24 mouse cellular contexts compared by ENCODE assay signal in the genomic region with DNA sequence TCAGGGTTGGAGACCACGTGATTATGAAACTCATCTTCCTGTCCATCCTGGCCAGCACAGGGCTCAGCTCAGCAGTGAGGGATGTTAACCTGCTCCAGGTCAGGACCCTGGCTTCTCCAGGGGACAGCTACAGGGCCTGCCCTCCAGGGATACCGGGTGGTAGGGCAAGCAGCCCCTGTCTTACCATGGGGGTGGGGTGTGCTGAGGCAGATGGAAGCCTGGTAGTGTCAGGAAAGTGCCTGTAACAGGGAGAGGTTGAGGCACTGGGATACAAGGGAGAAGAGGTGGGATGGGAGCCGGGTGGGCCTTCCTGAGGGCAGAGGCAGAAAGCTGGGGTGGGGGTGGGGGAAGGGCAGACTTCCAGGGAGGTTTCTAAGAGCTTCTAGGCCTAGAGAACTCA. TPM values are rescaled to one million over a fixed set of nuclear protein-coding genes. Genes with fewer than 3 reads are reported as not detected.
"Had no signal": no experiment of that assay in that cellular context is flagged by ENCODE, and none has a peak within 500 bp of the region (broad histone marks: within the 10 kb centered on the region; RNA-seq: fewer than 3 reads in every experiment).

No protein-coding gene starts in this region.

- H3K4me3 ChIP-seq: heart, adult 2 months; heart, embryonic 13.5 days; heart, embryonic 15.5 days; intestine, embryonic 15.5 days; layer of hippocampus, adult 2 months; left cerebral cortex, adult 2 months; limb, embryonic 10.5 days; limb, embryonic 12.5 days; liver, embryonic 13.5 days; liver, embryonic 15.5 days had no signal

- H3K27me3 ChIP-seq: heart, embryonic 13.5 days; heart, embryonic 15.5 days; intestine, embryonic 15.5 days; limb, embryonic 12.5 days; liver, embryonic 13.5 days; liver, embryonic 15.5 days had no signal

- H3K9me3 ChIP-seq: heart, embryonic 13.5 days; heart, embryonic 15.5 days; intestine, embryonic 15.5 days; limb, embryonic 10.5 days; limb, embryonic 12.5 days; liver, embryonic 13.5 days; liver, embryonic 15.5 days had no signal

- H3K4me1 ChIP-seq: heart, embryonic 13.5 days; heart, embryonic 15.5 days; limb, embryonic 12.5 days; liver, embryonic 13.5 days; liver, embryonic 15.5 days had no signal

- ATAC-seq: hindbrain, embryonic 16.5 days; inflammation-experienced regulatory T-cells, adult 6 months; intestine, embryonic 15.5 days; intestine, postnatal 0 days; liver, postnatal 0 days had no signal

- DNase-seq: gastrocnemius, postnatal 14 days; heart, postnatal 4 days; kidney, adult 18-20 months; kidney, adult 8-10 months; kidney, postnatal 10 days; kidney, postnatal 4 days; liver; liver, embryonic 13.5 days; liver, postnatal 0 days had no signal

- H3K36me3 ChIP-seq: heart, embryonic 13.5 days; heart, embryonic 15.5 days; intestine, embryonic 15.5 days; limb, embryonic 10.5 days; limb, embryonic 12.5 days; liver, embryonic 13.5 days; liver, embryonic 15.5 days had no signal

- H3K4me2 ChIP-seq: heart, embryonic 13.5 days; heart, embryonic 15.5 days; hindbrain, embryonic 14.5 days; intestine, embryonic 15.5 days; limb, embryonic 12.5 days; liver, embryonic 11.5 days; liver, embryonic 13.5 days; liver, embryonic 15.5 days had no signal

- H3K27ac ChIP-seq: heart, adult 2 months; heart, embryonic 13.5 days; heart, embryonic 15.5 days; hindbrain, embryonic 14.5 days; intestine, embryonic 15.5 days; layer of hippocampus, adult 2 months; left cerebral cortex, adult 2 months; limb, embryonic 10.5 days; limb, embryonic 12.5 days; liver, embryonic 13.5 days; liver, embryonic 15.5 days had no signal

- H3K9ac ChIP-seq: heart, embryonic 13.5 days; heart, embryonic 15.5 days; hindbrain, embryonic 14.5 days; intestine, embryonic 15.5 days; limb, embryonic 12.5 days; liver, embryonic 13.5 days; liver, embryonic 15.5 days; liver, postnatal 0 days had no signal

RNA-seq across cellular contexts. Expression of a gene that starts 27.3 kb away (rescaled TPM):
- total RNA-seq: granulocyte monocyte progenitor cell, adult 5-6 weeks had no signal
- polyA plus RNA-seq: inflammation-experienced regulatory T-cells, adult 6 months had no signal
